Mouse (Mus musculus) bone marrow, adult 2 months (tissue): Measurements from ENCODE around the gene Ago1. TPM values are rescaled to one million over a fixed set of nuclear protein-coding genes. Genes with fewer than 3 reads are reported as not detected.

ENCODE experiments used
- H3K27ac ChIP-seq: fragments of 200-500 bp; 2 replicates; pipeline ENCODE4 v1.5.1; 2012; ENCODE audit warnings: low read depth, mild to moderate bottlenecking, control low read depth, inconsistent platforms, low read length; ENCODE audit not compliant: control insufficient read depth, poor library complexity, insufficient read depth
- H3K4me1 ChIP-seq: fragments of 200-500 bp; 2 replicates; pipeline ENCODE4 v1.6.1; 2011; ENCODE audit warnings: low read length; ENCODE audit not compliant: control insufficient read depth, insufficient read depth
- H3K4me3 ChIP-seq: fragments of 200-500 bp; replicated peaks from 2 replicates; pipeline ENCODE3; 2011; ENCODE audit warnings: mild to moderate bottlenecking, low read depth, low read length, control low read depth; ENCODE audit not compliant: control insufficient read depth
- CTCF ChIP-seq: fragments of 200-500 bp; IDR thresholded peaks from 2 replicates; pipeline ENCODE4 v1.5.1; 2011; ENCODE audit warnings: low read length, control low read depth; ENCODE audit not compliant: control insufficient read depth, insufficient read depth
- POLR2A ChIP-seq: fragments of 200-500 bp; IDR thresholded peaks from 2 replicates; pipeline ENCODE4 v1.6.1; 2011; ENCODE audit warnings: low read depth, mild to moderate bottlenecking, control low read depth, low read length, borderline replicate concordance; ENCODE audit not compliant: control insufficient read depth
- WGBS: fragments of 180-500 bp; shearing (Covaris S2); methylation state at CpG from one replicate; pipeline ENCODE4 v1.1.7; 2018; 5-methylcytosine and 5-hydroxymethylcytosine counted together
- polyA plus RNA-seq: library from polyadenylated mRNA; stranded (reverse); fragments of >200 nt; gene quantifications from 2 replicates; pipeline ENCODE4 v1.2.4, GENCODE M21; 2011; ENCODE audit warnings: low replicate concordance; ENCODE audit not compliant: missing spikeins, insufficient read depth, insufficient read length

The Ago1 gene
- polyA plus RNA-seq, 1 experiment = 15.4 TPM

GRCm38 (mm10) chr4:126444528-126444927 lies 23.9 kb downstream of the Ago1 start:
- H3K4me1 ChIP-seq = no peaks in the 10 kb centered on the region
- TF ChIP-seq CTCF = no peak
- TF ChIP-seq POLR2A = no peak
- no peak overlapping the region for H3K4me3 ChIP-seq
- 84% methylated on average over 3 of the region's 3 CpGs for WGBS
- no peak overlapping the region for H3K27ac ChIP-seq

GRCm38 (mm10) chr4:126438261-126438660 lies 30.1 kb downstream of the Ago1 start:
- no peak overlapping the region for H3K4me3 ChIP-seq
- 54% methylated on average over 5 of the region's 5 CpGs for WGBS

GRCm38 (mm10) chr4:126436268-126436667 lies 32.1 kb downstream of the Ago1 start:
- 79% methylated on average over 2 of the region's 2 CpGs for WGBS
- no peaks in the 10 kb centered on the region for H3K4me1 ChIP-seq
- no peak overlapping the region for H3K4me3 ChIP-seq
- H3K27ac ChIP-seq = no peak overlapping the region
- TF ChIP-seq POLR2A (no peak), CTCF (no peak)

More at GRCm38 (mm10) chr4:126438261-126438660, 30.1 kb downstream of the Ago1 start:
- no peaks in the 10 kb centered on the region for H3K4me1 ChIP-seq
- no peak for TF ChIP-seq POLR2A
- no peak for TF ChIP-seq CTCF
- no peak overlapping the region for H3K27ac ChIP-seq

DNA sequence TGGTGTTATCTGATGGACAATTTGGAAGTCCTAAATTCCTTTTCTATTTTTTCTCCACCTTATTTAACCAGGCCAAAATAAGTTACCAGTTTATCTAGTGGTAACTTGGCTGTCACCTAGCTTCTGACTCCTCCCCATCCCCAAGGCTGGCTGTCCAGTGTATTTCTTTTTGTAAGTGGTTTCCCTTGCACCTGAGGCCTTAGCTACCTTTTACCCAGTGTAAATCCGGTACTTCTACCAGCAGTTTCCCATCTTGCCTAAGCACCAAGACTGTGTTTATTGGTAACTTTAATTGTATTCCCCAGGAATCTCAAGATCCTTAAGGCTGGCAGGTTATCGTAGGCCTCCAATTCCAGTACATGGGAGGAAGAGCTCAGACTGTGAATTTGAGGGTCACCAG lies 34.3 kb downstream of the Ago1 start:
- H3K4me1 ChIP-seq = no peaks in the 10 kb centered on the region; the same call in 1 of the 2 replicates
- TF ChIP-seq CTCF (no peak), POLR2A (no peak)
- 87% methylated on average over 2 of the region's 2 CpGs for WGBS
- H3K4me3 ChIP-seq = no peak overlapping the region
- H3K27ac ChIP-seq = no peak overlapping the region

DNA sequence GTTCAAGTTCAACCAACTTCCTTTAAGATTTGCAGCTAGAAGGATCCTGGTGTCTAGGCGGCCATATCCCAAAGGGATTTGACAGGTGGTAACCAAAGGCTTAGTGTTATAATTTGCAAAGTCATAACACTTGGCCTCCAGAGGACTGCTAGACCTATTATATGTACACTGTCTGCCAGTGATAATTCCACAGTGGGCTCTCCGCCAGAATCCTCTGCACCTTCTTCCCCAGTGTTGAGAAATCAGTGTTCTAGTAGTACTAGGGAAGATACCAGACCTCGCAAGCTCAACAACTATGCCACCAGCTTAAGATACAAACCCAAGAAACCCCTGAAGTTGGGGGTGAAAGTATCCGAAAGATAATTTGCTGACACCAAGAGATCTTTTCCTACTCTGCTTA lies 35.2 kb downstream of the Ago1 start:
- no peak overlapping the region for H3K4me3 ChIP-seq
- TF ChIP-seq CTCF (no peak), POLR2A (no peak)
- WGBS = 72% methylated on average over 4 of the region's 4 CpGs
- H3K4me1 ChIP-seq = peaks cover 1% of the 10 kb centered on the region; the same call in 1 of the 2 replicates
- no peak overlapping the region for H3K27ac ChIP-seq

DNA sequence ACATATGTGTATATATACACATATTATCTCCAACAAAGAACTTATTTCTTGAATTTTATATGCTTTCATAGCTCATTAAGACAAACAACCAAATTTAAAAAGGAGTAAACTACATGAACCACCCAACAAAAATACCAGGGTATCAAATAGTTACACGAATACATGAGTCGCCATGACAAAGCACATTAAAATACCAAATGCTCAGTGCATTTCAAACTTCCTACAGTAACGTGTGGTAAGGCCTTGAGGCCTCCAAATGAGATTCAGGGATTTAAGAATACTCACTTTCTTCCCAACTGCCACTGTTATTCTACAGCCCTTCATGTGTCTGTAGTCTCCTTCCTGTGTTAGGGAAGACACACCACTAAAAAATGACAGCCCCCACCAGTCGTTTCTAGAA lies 36.6 kb downstream of the Ago1 start:
- Histone ChIP-seq H3K4me3 (no peak overlapping the region), H3K4me1 (peaks cover 1% of the 10 kb centered on the region; the same call in 1 of the 2 replicates), H3K27ac (no peak overlapping the region)
- TF ChIP-seq POLR2A (no peak), CTCF (no peak)
- 66% methylated on average over 4 of the region's 4 CpGs for WGBS

GRCm38 (mm10) chr4:126429347-126430079 lies 38.9 kb downstream of the Ago1 start, which contains the start of gene Ago3:
Gene Ago3 (minus strand): TSS chr4:126429556.
- H3K27ac ChIP-seq = peak within 1 kb of the TSS; percentile 62

GRCm38 (mm10) chr4:126428682-126429346 lies 39.6 kb downstream of the Ago1 start:
- WGBS = 4% methylated on average over 24 of the region's 24 CpGs
- Histone ChIP-seq H3K4me3 (peak overlapping the region; percentile 95), H3K4me1 (peaks cover 1% of the 10 kb centered on the region; the same call in 1 of the 2 replicates), H3K27ac (peak overlapping the region; percentile 62)
- TF ChIP-seq CTCF = no peak
- TF ChIP-seq POLR2A = no peak

More at GRCm38 (mm10) chr4:126429347-126430079, 38.9 kb downstream of the Ago1 start, which contains the start of gene Ago3:
- H3K4me1 ChIP-seq = peaks cover 1% of the 10 kb centered on the region; the same call in 1 of the 2 replicates
- peak within 1 kb of the TSS; percentile 95 for H3K4me3 ChIP-seq
- under 1% methylated on average over 64 of the region's 65 CpGs for WGBS
- 0 out of 2 replicates have a peak, but pooled peaks have one; percentile 52 for TF ChIP-seq POLR2A
- no peak for TF ChIP-seq CTCF
